Mouse (Mus musculus): ENCODE data around the gene Trib2. TPM values are rescaled to one million over a fixed set of nuclear protein-coding genes. Genes with fewer than 3 reads are reported as not detected.

Gene Trib2
- polyA plus RNA-seq (2017; shearing (Covaris generic)) = 100 to 1,000 TPM; 189 to 256 TPM

DNA sequence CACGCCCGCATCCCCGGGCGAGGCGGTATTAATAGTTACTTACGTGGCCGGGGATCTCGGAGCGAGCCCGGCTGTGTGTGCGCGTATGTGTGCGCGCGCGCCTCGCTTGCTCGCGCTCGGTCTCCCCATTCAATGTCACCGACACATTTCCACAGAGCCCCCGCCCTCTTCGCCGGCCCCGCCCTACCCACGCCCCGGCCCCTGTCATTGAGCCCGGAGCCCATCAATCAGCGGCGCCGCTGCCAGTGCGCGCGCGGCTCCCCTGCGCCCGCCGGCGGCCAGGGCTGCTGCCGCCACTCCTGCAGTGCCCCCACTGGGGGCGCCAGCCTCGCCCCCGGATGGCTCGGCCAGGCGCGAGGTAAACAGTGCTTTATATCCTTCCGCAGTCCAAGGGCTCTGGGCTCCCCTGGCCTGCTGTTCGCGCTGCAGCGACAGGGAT, at the start of gene Trib2:
TSS of gene Trib2 (minus strand) at position 183 of the 439 bp plus-strand sequence.

Measured in activated CD4-positive, CD25-positive, alpha-beta regulatory T cell (primary cell).